Mouse (Mus musculus) ES-Bruce4 (cell line): Measurements from ENCODE around the gene 1110017D15Rik. TPM values are rescaled to one million over a fixed set of nuclear protein-coding genes. Genes with fewer than 3 reads are reported as not detected.
A peak's percentile ranks its signal among the peaks of the same experiment; 100 is the strongest.

Experiments used
- H3K27ac ChIP-seq: 2 replicates; pipeline ENCODE4 v1.5.1; 2012; ENCODE audit warnings: low read length, inconsistent platforms; ENCODE audit not compliant: insufficient read depth
- H3K27me3 ChIP-seq: 2 replicates; pipeline ENCODE4 v1.6.1; 2012; ENCODE audit warnings: mild to moderate bottlenecking, low read length, inconsistent platforms; ENCODE audit not compliant: control insufficient read depth, poor library complexity, insufficient read depth, severe bottlenecking
- H3K36me3 ChIP-seq: 2 replicates; pipeline ENCODE4 v1.6.1; 2012; ENCODE audit warnings: inconsistent platforms, mild to moderate bottlenecking, low read length, moderate library complexity; ENCODE audit not compliant: control insufficient read depth, poor library complexity, insufficient read depth, severe bottlenecking
- H3K4me1 ChIP-seq: one replicate; pipeline ENCODE4 v1.8.1; 2011; ENCODE audit warnings: low read length; ENCODE audit not compliant: control insufficient read depth, insufficient read depth
- H3K4me3 ChIP-seq: 2 replicates; pipeline ENCODE4 v1.5.1; 2011; ENCODE audit warnings: low read depth, mild to moderate bottlenecking, low read length
- H3K9ac ChIP-seq: 2 replicates; pipeline ENCODE4 v1.6.1; 2012; ENCODE audit warnings: low read depth, mild to moderate bottlenecking, inconsistent platforms; ENCODE audit not compliant: poor library complexity, severe bottlenecking
- H3K9me3 ChIP-seq: replicated peaks from 2 replicates; pipeline ENCODE4 v1.6.1; 2012; ENCODE audit warnings: mild to moderate bottlenecking, low read length, inconsistent platforms; ENCODE audit not compliant: control insufficient read depth, poor library complexity, insufficient read depth, severe bottlenecking
- CTCF ChIP-seq: IDR thresholded peaks from one replicate; pipeline ENCODE4 v1.8.1; 2011; ENCODE audit warnings: low read depth, low read length
- EP300 ChIP-seq: IDR thresholded peaks from 2 replicates; pipeline ENCODE4 v1.6.1; 2011; ENCODE audit warnings: low read depth, low read length; ENCODE audit not compliant: insufficient read depth
- POLR2A ChIP-seq: IDR thresholded peaks from one replicate; pipeline ENCODE4 v1.8.1; 2011; ENCODE audit warnings: low read length; ENCODE audit not compliant: insufficient read depth
- polyA plus RNA-seq: library from polyadenylated mRNA; stranded (reverse); fragments of >200 nt; gene quantifications from 2 replicates; pipeline ENCODE4 v1.2.4, GENCODE M21; 2011; ENCODE audit warnings: low read depth; ENCODE audit not compliant: missing spikeins, insufficient read depth, insufficient read length

1110017D15Rik gene
- polyA plus RNA-seq, 1 experiment, result not detected

- TF ChIP-seq EP300, result no peak
- H3K4me3 ChIP-seq, result no peak overlapping the region
- H3K9ac ChIP-seq, result no peak overlapping the region
- H3K27ac ChIP-seq, result no peak overlapping the region
- H3K9me3 ChIP-seq, result no peaks in the 10 kb centered on the region
- H3K4me1 ChIP-seq, result peaks cover 1% of the 10 kb centered on the region
- H3K36me3 ChIP-seq, result no peaks in the 10 kb centered on the region
- H3K27me3 ChIP-seq, result no peaks in the 10 kb centered on the region
These were observed 23.5 kb downstream of the 1110017D15Rik start for GRCm38 (mm10) chr4:41493464-41494116.

- no peaks in the 10 kb centered on the region for H3K27me3 ChIP-seq
- H3K36me3 ChIP-seq, result no peaks in the 10 kb centered on the region
- H3K9ac ChIP-seq, result no peak overlapping the region
- H3K4me1 ChIP-seq, result no peaks in the 10 kb centered on the region
- TF ChIP-seq CTCF, result no peak
- TF ChIP-seq POLR2A, result no peak
- no peak for TF ChIP-seq EP300
- H3K27ac ChIP-seq, result no peak overlapping the region
- H3K4me3 ChIP-seq, result no peak overlapping the region
- H3K9me3 ChIP-seq, result no peaks in the 10 kb centered on the region
These were observed 24.2 kb downstream of the 1110017D15Rik start for GRCm38 (mm10) chr4:41492951-41493350.

DNA sequence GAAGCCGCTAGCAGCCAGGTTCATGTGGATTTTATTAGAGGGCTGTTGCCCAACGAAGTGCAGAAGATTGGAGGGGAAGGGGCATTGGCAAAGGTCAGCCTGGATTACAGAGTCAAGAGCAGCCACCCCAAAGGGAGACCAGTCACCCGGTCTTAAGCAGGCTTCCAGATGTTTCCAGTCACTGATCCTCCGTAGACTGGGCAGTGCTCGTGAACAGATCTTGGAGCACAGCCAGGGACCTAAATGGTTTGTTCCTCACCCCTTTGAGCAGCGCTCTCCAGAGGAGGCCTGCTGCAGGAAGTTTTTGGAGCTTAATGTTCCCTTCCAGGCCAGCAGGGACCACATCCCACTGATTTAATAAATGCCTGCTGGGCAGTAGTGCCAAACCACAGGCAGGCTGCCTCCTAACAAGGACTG lies 35.5 kb downstream of the 1110017D15Rik start:
- no peak overlapping the region for H3K4me3 ChIP-seq
- H3K4me1 ChIP-seq, result no peaks in the 10 kb centered on the region
- H3K36me3 ChIP-seq, result 0 out of 2 replicates have a peak, but pooled peaks cover 2% of the 10 kb centered on the region
- H3K27me3 ChIP-seq, result no peaks in the 10 kb centered on the region
- no peak overlapping the region for H3K9ac ChIP-seq
- no peak overlapping the region for H3K27ac ChIP-seq
- no peak for TF ChIP-seq CTCF
- TF ChIP-seq POLR2A, result no peak
- no peak for TF ChIP-seq EP300
- H3K9me3 ChIP-seq, result 0 out of 2 replicates have a peak, but pooled peaks cover 2% of the 10 kb centered on the region

DNA sequence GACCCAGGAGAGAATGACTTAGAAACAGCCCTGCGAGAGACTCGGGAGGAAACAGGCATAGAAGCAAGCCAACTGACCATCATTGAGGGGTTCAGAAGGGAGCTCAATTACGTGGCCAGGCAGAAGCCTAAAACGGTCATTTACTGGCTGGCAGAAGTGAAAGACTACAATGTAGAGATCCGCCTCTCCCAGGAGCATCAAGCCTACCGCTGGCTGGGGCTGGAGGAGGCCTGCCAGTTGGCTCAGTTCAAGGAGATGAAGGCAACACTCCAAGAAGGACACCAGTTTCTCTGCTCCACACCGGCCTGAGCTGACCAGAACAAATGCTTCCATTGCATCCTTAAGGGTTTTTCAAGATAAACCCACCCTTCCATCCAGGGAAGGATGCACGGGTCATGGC lies 36.9 kb downstream of the 1110017D15Rik start:
- no peaks in the 10 kb centered on the region for H3K4me1 ChIP-seq
- no peaks in the 10 kb centered on the region for H3K9me3 ChIP-seq
- H3K36me3 ChIP-seq, result 0 out of 2 replicates have a peak, but pooled peaks cover 2% of the 10 kb centered on the region
- no peak for TF ChIP-seq CTCF
- no peak for TF ChIP-seq EP300
- TF ChIP-seq POLR2A, result no peak
- H3K27me3 ChIP-seq, result no peaks in the 10 kb centered on the region
- no peak overlapping the region for H3K9ac ChIP-seq
- no peak overlapping the region for H3K4me3 ChIP-seq
- no peak overlapping the region for H3K27ac ChIP-seq

GRCm38 (mm10) chr4:41479456-41479804 lies 37.7 kb downstream of the 1110017D15Rik start:
- H3K27ac ChIP-seq, result no peak overlapping the region
- H3K9me3 ChIP-seq, result no peaks in the 10 kb centered on the region
- H3K36me3 ChIP-seq, result 0 out of 2 replicates have a peak, but pooled peaks cover 2% of the 10 kb centered on the region
- H3K9ac ChIP-seq, result no peak overlapping the region
- no peaks in the 10 kb centered on the region for H3K27me3 ChIP-seq
- no peaks in the 10 kb centered on the region for H3K4me1 ChIP-seq
- no peak for TF ChIP-seq POLR2A
- no peak for TF ChIP-seq EP300
- no peak for TF ChIP-seq CTCF
- no peak overlapping the region for H3K4me3 ChIP-seq

DNA sequence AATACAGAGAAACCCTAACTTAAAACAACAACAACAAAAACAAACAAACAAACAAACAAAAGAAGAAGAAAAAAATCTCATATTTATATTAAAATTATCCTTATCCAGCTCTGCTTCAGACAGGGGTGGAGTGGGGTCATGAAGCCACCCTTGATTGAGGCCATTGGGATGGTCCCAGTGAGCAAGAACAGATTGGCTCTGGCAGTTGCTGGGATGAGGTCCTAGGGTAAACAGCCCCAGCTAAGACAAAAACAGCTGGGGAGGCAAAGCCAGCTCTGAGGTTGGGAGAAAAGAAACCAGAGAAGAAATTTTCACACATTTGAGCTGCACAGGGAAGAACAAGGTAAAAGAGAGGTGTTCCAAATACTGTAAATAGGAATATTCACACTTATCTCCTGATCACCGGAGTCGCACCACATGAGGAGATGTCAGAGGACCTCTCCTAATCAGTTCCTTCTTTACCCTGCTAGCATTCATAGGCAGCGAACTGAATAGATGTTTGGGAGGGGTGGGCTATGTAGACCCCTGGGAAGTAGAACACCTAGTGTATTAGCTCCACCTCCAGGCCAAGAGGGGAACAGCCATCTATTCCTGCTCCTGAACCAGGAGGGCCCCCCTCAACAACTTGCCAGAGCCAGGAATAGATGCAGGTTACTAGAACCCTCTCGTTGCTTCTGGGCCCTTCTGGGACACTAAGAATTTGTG lies 38.2 kb downstream of the 1110017D15Rik start:
- H3K4me1 ChIP-seq, result no peaks in the 10 kb centered on the region
- TF ChIP-seq CTCF (peak; percentile 41), EP300 (no peak)
- no peak overlapping the region for H3K4me3 ChIP-seq
- no peaks in the 10 kb centered on the region for H3K9me3 ChIP-seq
- H3K27ac ChIP-seq, result no peak overlapping the region
- H3K36me3 ChIP-seq, result 0 out of 2 replicates have a peak, but pooled peaks cover 2% of the 10 kb centered on the region
- H3K27me3 ChIP-seq, result no peaks in the 10 kb centered on the region
- no peak overlapping the region for H3K9ac ChIP-seq
